Mouse (Mus musculus): ENCODE data around the gene Rpgrip1l. TPM values are rescaled to one million over a fixed set of nuclear protein-coding genes. Genes with fewer than 3 reads are reported as not detected.
A peak's percentile ranks its signal among the peaks of the same experiment; 100 is the strongest.

The Rpgrip1l gene
- polyA plus RNA-seq, 1 experiment, result 8.7 TPM

GRCm38 (mm10) chr8:91198036-91198435, 115.0 kb downstream of the Rpgrip1l start:
- H3K4me1 ChIP-seq (ENCODE audit: control insufficient read depth, insufficient read depth, low read length), result no peaks in the 10 kb centered on the region
- no peak overlapping the region for H3K27ac ChIP-seq (ENCODE audit: insufficient read depth, low read length)
- H3K4me3 ChIP-seq (ENCODE audit: insufficient read depth, low read length), result no peak overlapping the region
- TF ChIP-seq POLR2A (IDR thresholded peaks at IDR 0.05; ENCODE audit: low read depth, low read length) (no peak), CTCF (IDR thresholded peaks at IDR 0.05; ENCODE audit: borderline replicate concordance, insufficient read depth, low read length) (no peak)

GRCm38 (mm10) chr8:91197233-91197632, 115.8 kb downstream of the Rpgrip1l start:
- no peaks in the 10 kb centered on the region for H3K4me1 ChIP-seq (ENCODE audit: control insufficient read depth, insufficient read depth, low read length)
- H3K4me3 ChIP-seq (ENCODE audit: insufficient read depth, low read length), result no peak overlapping the region
- TF ChIP-seq CTCF (IDR thresholded peaks at IDR 0.05; ENCODE audit: borderline replicate concordance, insufficient read depth, low read length) (no peak), POLR2A (IDR thresholded peaks at IDR 0.05; ENCODE audit: low read depth, low read length) (no peak)
- H3K27ac ChIP-seq (ENCODE audit: insufficient read depth, low read length), result no peak overlapping the region

- no peak for TF ChIP-seq CTCF (IDR thresholded peaks at IDR 0.05; ENCODE audit: borderline replicate concordance, insufficient read depth, low read length)
- TF ChIP-seq POLR2A (IDR thresholded peaks at IDR 0.05; ENCODE audit: low read depth, low read length), result no peak
- H3K27ac ChIP-seq (ENCODE audit: insufficient read depth, low read length), result no peak overlapping the region
- H3K4me1 ChIP-seq (ENCODE audit: control insufficient read depth, insufficient read depth, low read length), result no peaks in the 10 kb centered on the region
- no peak overlapping the region for H3K4me3 ChIP-seq (ENCODE audit: insufficient read depth, low read length)
These were observed 116.4 kb downstream of the Rpgrip1l start for GRCm38 (mm10) chr8:91196661-91197060.

GRCm38 (mm10) chr8:91194081-91194480, 119.0 kb downstream of the Rpgrip1l start:
- Histone ChIP-seq H3K4me1 (ENCODE audit: control insufficient read depth, insufficient read depth, low read length) (no peaks in the 10 kb centered on the region), H3K4me3 (ENCODE audit: insufficient read depth, low read length) (no peak overlapping the region), H3K27ac (ENCODE audit: insufficient read depth, low read length) (no peak overlapping the region)
- TF ChIP-seq CTCF (IDR thresholded peaks at IDR 0.05; ENCODE audit: borderline replicate concordance, insufficient read depth, low read length) (no peak), POLR2A (IDR thresholded peaks at IDR 0.05; ENCODE audit: low read depth, low read length) (no peak)

GRCm38 (mm10) chr8:91192941-91193340, 120.1 kb downstream of the Rpgrip1l start:
- TF ChIP-seq POLR2A (IDR thresholded peaks at IDR 0.05; ENCODE audit: low read depth, low read length), result no peak
- TF ChIP-seq CTCF (IDR thresholded peaks at IDR 0.05; ENCODE audit: borderline replicate concordance, insufficient read depth, low read length), result no peak
- H3K27ac ChIP-seq (ENCODE audit: insufficient read depth, low read length), result no peak overlapping the region
- no peaks in the 10 kb centered on the region for H3K4me1 ChIP-seq (ENCODE audit: control insufficient read depth, insufficient read depth, low read length)
- H3K4me3 ChIP-seq (ENCODE audit: insufficient read depth, low read length), result no peak overlapping the region

- no peaks in the 10 kb centered on the region for H3K4me1 ChIP-seq (ENCODE audit: control insufficient read depth, insufficient read depth, low read length)
- H3K4me3 ChIP-seq (ENCODE audit: insufficient read depth, low read length), result no peak overlapping the region
- TF ChIP-seq POLR2A (IDR thresholded peaks at IDR 0.05; ENCODE audit: low read depth, low read length) (no peak), CTCF (IDR thresholded peaks at IDR 0.05; ENCODE audit: borderline replicate concordance, insufficient read depth, low read length) (peak; percentile 89)
- no peak overlapping the region for H3K27ac ChIP-seq (ENCODE audit: insufficient read depth, low read length)
These were observed 122.2 kb downstream of the Rpgrip1l start for GRCm38 (mm10) chr8:91190816-91191340.

GRCm38 (mm10) chr8:91188152-91188551, 124.9 kb downstream of the Rpgrip1l start:
- Histone ChIP-seq H3K4me1 (ENCODE audit: control insufficient read depth, insufficient read depth, low read length) (no peaks in the 10 kb centered on the region), H3K4me3 (ENCODE audit: insufficient read depth, low read length) (no peak overlapping the region), H3K27ac (ENCODE audit: insufficient read depth, low read length) (no peak overlapping the region)
- no peak for TF ChIP-seq CTCF (IDR thresholded peaks at IDR 0.05; ENCODE audit: borderline replicate concordance, insufficient read depth, low read length)
- TF ChIP-seq POLR2A (IDR thresholded peaks at IDR 0.05; ENCODE audit: low read depth, low read length), result no peak

- no peak for TF ChIP-seq CTCF (IDR thresholded peaks at IDR 0.05; ENCODE audit: borderline replicate concordance, insufficient read depth, low read length)
- no peak for TF ChIP-seq POLR2A (IDR thresholded peaks at IDR 0.05; ENCODE audit: low read depth, low read length)
- H3K4me1 ChIP-seq (ENCODE audit: control insufficient read depth, insufficient read depth, low read length), result no peaks in the 10 kb centered on the region
- H3K4me3 ChIP-seq (ENCODE audit: insufficient read depth, low read length), result no peak overlapping the region
- H3K27ac ChIP-seq (ENCODE audit: insufficient read depth, low read length), result no peak overlapping the region
These were observed 126.7 kb downstream of the Rpgrip1l start for GRCm38 (mm10) chr8:91186372-91186771.

- TF ChIP-seq POLR2A (IDR thresholded peaks at IDR 0.05; ENCODE audit: low read depth, low read length), result no peak
- Histone ChIP-seq H3K4me3 (ENCODE audit: insufficient read depth, low read length) (no peak overlapping the region), H3K27ac (ENCODE audit: insufficient read depth, low read length) (no peak overlapping the region), H3K4me1 (ENCODE audit: control insufficient read depth, insufficient read depth, low read length) (no peaks in the 10 kb centered on the region)
These were observed 135.4 kb downstream of the Rpgrip1l start for GRCm38 (mm10) chr8:91177708-91178107.

- TF ChIP-seq POLR2A (IDR thresholded peaks at IDR 0.05; ENCODE audit: low read depth, low read length), result no peak
- no peak for TF ChIP-seq CTCF (IDR thresholded peaks at IDR 0.05; ENCODE audit: borderline replicate concordance, insufficient read depth, low read length)
- no peaks in the 10 kb centered on the region for H3K4me1 ChIP-seq (ENCODE audit: control insufficient read depth, insufficient read depth, low read length)
- H3K4me3 ChIP-seq (ENCODE audit: insufficient read depth, low read length), result no peak overlapping the region
- H3K27ac ChIP-seq (ENCODE audit: insufficient read depth, low read length), result no peak overlapping the region
These were observed 136.9 kb downstream of the Rpgrip1l start for GRCm38 (mm10) chr8:91176176-91176575.

GRCm38 (mm10) chr8:91171605-91172004, 141.5 kb downstream of the Rpgrip1l start:
- TF ChIP-seq POLR2A (IDR thresholded peaks at IDR 0.05; ENCODE audit: low read depth, low read length) (no peak), CTCF (IDR thresholded peaks at IDR 0.05; ENCODE audit: borderline replicate concordance, insufficient read depth, low read length) (no peak)
- Histone ChIP-seq H3K4me1 (ENCODE audit: control insufficient read depth, insufficient read depth, low read length) (no peaks in the 10 kb centered on the region), H3K4me3 (ENCODE audit: insufficient read depth, low read length) (no peak overlapping the region), H3K27ac (ENCODE audit: insufficient read depth, low read length) (no peak overlapping the region)

Data from embryonic fibroblast, embryonic 13.5 days (primary cell).